Mouse (Mus musculus) kidney, embryonic 15.5 days (tissue): ENCODE measurements at regions not wholly inside any gene's neighbourhood (a gene's known extent, or its start where the extent isn't known, plus 50 kb on each side); places are given as distances from the start of the nearest gene placed in this dataset.

Source experiments
- ATAC-seq: fragments of 200-750 bp; cut with Nextera tagmentation; replicated peaks from 2 replicates; pipeline ENCODE4 v1.8.0; 2017; ENCODE audit warnings: moderate TSS enrichment; ENCODE audit not compliant: low FRiP score
- H3K27ac ChIP-seq: fragments of 300-500 bp; sonication (generic); 2 replicates; pipeline ENCODE4 v1.5.1; 2015; ENCODE audit warnings: mild to moderate bottlenecking, inconsistent platforms
- H3K27me3 ChIP-seq: fragments of 300-500 bp; sonication (generic); 2 replicates; pipeline ENCODE4 v1.6.1; 2015; ENCODE audit warnings: inconsistent platforms
- H3K36me3 ChIP-seq: fragments of 300-500 bp; sonication (generic); 2 replicates; pipeline ENCODE4 v1.6.1; 2015; ENCODE audit warnings: inconsistent platforms
- H3K4me1 ChIP-seq: fragments of 300-500 bp; sonication (generic); 2 replicates; pipeline ENCODE4 v1.6.1; 2015; ENCODE audit warnings: inconsistent platforms
- H3K4me2 ChIP-seq: fragments of 300-500 bp; sonication (generic); 2 replicates; pipeline ENCODE4 v1.6.1; 2015; ENCODE audit warnings: moderate library complexity, mild to moderate bottlenecking, inconsistent platforms
- H3K4me3 ChIP-seq: fragments of 300-500 bp; sonication (generic); replicated peaks from 2 replicates; pipeline ENCODE4 v1.5.1; 2015; ENCODE audit warnings: mild to moderate bottlenecking, inconsistent platforms
- H3K9ac ChIP-seq: fragments of 300-500 bp; sonication (generic); 2 replicates; pipeline ENCODE4 v1.6.1; 2015; ENCODE audit warnings: mild to moderate bottlenecking, inconsistent platforms
- H3K9me3 ChIP-seq: fragments of 300-500 bp; sonication (generic); replicated peaks from 2 replicates; pipeline ENCODE4 v1.6.1; 2016; ENCODE audit warnings: inconsistent platforms
- WGBS: fragments of 180-500 bp; shearing (Covaris S2); methylation state at CpG from one replicate; pipeline ENCODE4 v1.1.7; 2015; ENCODE audit warnings: mixed read lengths; 5-methylcytosine and 5-hydroxymethylcytosine counted together

- Histone ChIP-seq H3K4me2 (no peak overlapping the region), H3K36me3 (no peaks in the 10 kb centered on the region), H3K9ac (no peak overlapping the region), H3K4me3 (no peak overlapping the region), H3K27me3 (no peaks in the 10 kb centered on the region), H3K4me1 (no peaks in the 10 kb centered on the region), H3K9me3 (no peaks in the 10 kb centered on the region), H3K27ac (no peak overlapping the region)
- WGBS: 91% methylated on average over 3 of the region's 3 CpGs
- ATAC-seq: no peak
Observed at GRCm38 (mm10) chr10:21483373-21483772, 106.3 kb downstream of the Aldh8a1 start.

- no peak overlapping the region for H3K4me2 ChIP-seq
- 81% methylated on average over 7 of the region's 7 CpGs for WGBS
- ATAC-seq: no peak
- no peaks in the 10 kb centered on the region for H3K9me3 ChIP-seq
- H3K27me3 ChIP-seq: no peaks in the 10 kb centered on the region
- no peak overlapping the region for H3K4me3 ChIP-seq
- H3K9ac ChIP-seq: no peak overlapping the region
- no peak overlapping the region for H3K27ac ChIP-seq
- H3K36me3 ChIP-seq: no peaks in the 10 kb centered on the region
- peaks cover 10% of the 10 kb centered on the region for H3K4me1 ChIP-seq
Observed at GRCm38 (mm10) chr10:21488374-21488930, 104.5 kb upstream of the 1700020N01Rik start.

- Histone ChIP-seq H3K36me3 (no peaks in the 10 kb centered on the region), H3K27ac (no peak overlapping the region), H3K27me3 (no peaks in the 10 kb centered on the region), H3K4me2 (no peak overlapping the region), H3K9me3 (no peaks in the 10 kb centered on the region), H3K4me3 (no peak overlapping the region), H3K4me1 (peaks cover 10% of the 10 kb centered on the region), H3K9ac (no peak overlapping the region)
- ATAC-seq: no peak; the same call in 1 of the 2 replicates
- 51% methylated on average over 8 of the region's 8 CpGs for WGBS
Observed at GRCm38 (mm10) chr10:21490910-21491309, 102.0 kb upstream of the 1700020N01Rik start.

- peak; percentile 83 for ATAC-seq
- peak overlapping the region; percentile 51; the same call in 1 of the 2 replicates for H3K27ac ChIP-seq
- 25% methylated on average over 7 of the region's 7 CpGs for WGBS
- no peaks in the 10 kb centered on the region for H3K36me3 ChIP-seq
- no peaks in the 10 kb centered on the region for H3K9me3 ChIP-seq
- H3K4me2 ChIP-seq: no peak overlapping the region
- H3K4me1 ChIP-seq: peaks cover 10% of the 10 kb centered on the region
- H3K27me3 ChIP-seq: no peaks in the 10 kb centered on the region
- H3K9ac ChIP-seq: no peak overlapping the region
- no peak overlapping the region for H3K4me3 ChIP-seq
Observed at GRCm38 (mm10) chr10:21492254-21492894, 100.6 kb upstream of the 1700020N01Rik start.

GRCm38 (mm10) chr10:21494536-21494935 lies 98.4 kb upstream of the 1700020N01Rik start:
- no peaks in the 10 kb centered on the region for H3K9me3 ChIP-seq
- WGBS: 30% methylated on average over 1 of the region's 1 CpGs
- no peak overlapping the region for H3K4me3 ChIP-seq
- H3K36me3 ChIP-seq: no peaks in the 10 kb centered on the region
- H3K9ac ChIP-seq: no peak overlapping the region
- peaks cover 10% of the 10 kb centered on the region for H3K4me1 ChIP-seq
- ATAC-seq: no peak
- H3K27me3 ChIP-seq: no peaks in the 10 kb centered on the region
- no peak overlapping the region for H3K27ac ChIP-seq
- no peak overlapping the region for H3K4me2 ChIP-seq

GRCm38 (mm10) chr10:21497110-21497509 lies 95.8 kb upstream of the 1700020N01Rik start:
- Histone ChIP-seq H3K4me1 (peaks cover 7% of the 10 kb centered on the region), H3K4me2 (no peak overlapping the region), H3K36me3 (no peaks in the 10 kb centered on the region), H3K27me3 (no peaks in the 10 kb centered on the region), H3K4me3 (no peak overlapping the region), H3K9me3 (no peaks in the 10 kb centered on the region), H3K9ac (no peak overlapping the region), H3K27ac (no peak overlapping the region)
- no peak for ATAC-seq
- WGBS: 86% methylated on average over 3 of the region's 3 CpGs

- WGBS: 90% methylated on average over 4 of the region's 4 CpGs
- Histone ChIP-seq H3K4me3 (no peak overlapping the region), H3K9ac (no peak overlapping the region), H3K4me1 (peaks cover 1% of the 10 kb centered on the region; the same call in 1 of the 2 replicates), H3K27ac (no peak overlapping the region), H3K36me3 (no peaks in the 10 kb centered on the region), H3K27me3 (no peaks in the 10 kb centered on the region), H3K4me2 (no peak overlapping the region), H3K9me3 (no peaks in the 10 kb centered on the region)
- no peak for ATAC-seq
Observed at GRCm38 (mm10) chr10:21498143-21498542, 94.8 kb upstream of the 1700020N01Rik start.

- no peak overlapping the region for H3K4me2 ChIP-seq
- ATAC-seq: no peak
- H3K27me3 ChIP-seq: no peaks in the 10 kb centered on the region
- H3K9me3 ChIP-seq: no peaks in the 10 kb centered on the region
- H3K36me3 ChIP-seq: no peaks in the 10 kb centered on the region
- no peak overlapping the region for H3K4me3 ChIP-seq
- WGBS: 80% methylated on average over 4 of the region's 4 CpGs
- no peak overlapping the region for H3K27ac ChIP-seq
- no peaks in the 10 kb centered on the region for H3K4me1 ChIP-seq
- H3K9ac ChIP-seq: no peak overlapping the region
Observed at GRCm38 (mm10) chr10:21501658-21502057, 91.3 kb upstream of the 1700020N01Rik start.

GRCm38 (mm10) chr10:21504431-21504830 lies 88.5 kb upstream of the 1700020N01Rik start:
- H3K9ac ChIP-seq: no peak overlapping the region
- WGBS: 88% methylated on average over 3 of the region's 3 CpGs
- H3K9me3 ChIP-seq: no peaks in the 10 kb centered on the region
- no peak overlapping the region for H3K27ac ChIP-seq
- H3K4me2 ChIP-seq: no peak overlapping the region
- no peak overlapping the region for H3K4me3 ChIP-seq
- no peaks in the 10 kb centered on the region for H3K4me1 ChIP-seq
- H3K36me3 ChIP-seq: no peaks in the 10 kb centered on the region
- no peaks in the 10 kb centered on the region for H3K27me3 ChIP-seq
- no peak for ATAC-seq

- Histone ChIP-seq H3K27me3 (no peaks in the 10 kb centered on the region), H3K4me2 (no peak overlapping the region), H3K9me3 (no peaks in the 10 kb centered on the region), H3K4me3 (no peak overlapping the region), H3K4me1 (no peaks in the 10 kb centered on the region), H3K36me3 (no peaks in the 10 kb centered on the region), H3K9ac (no peak overlapping the region), H3K27ac (no peak overlapping the region)
- WGBS: 68% methylated on average over 5 of the region's 5 CpGs
- ATAC-seq: no peak
Observed at GRCm38 (mm10) chr10:21511386-21511785, 81.6 kb upstream of the 1700020N01Rik start.

- no peak overlapping the region for H3K9ac ChIP-seq
- ATAC-seq: no peak
- no peaks in the 10 kb centered on the region for H3K36me3 ChIP-seq
- no peak overlapping the region for H3K27ac ChIP-seq
- WGBS: 78% methylated on average over 13 of the region's 13 CpGs
- no peak overlapping the region for H3K4me2 ChIP-seq
- no peaks in the 10 kb centered on the region for H3K9me3 ChIP-seq
- no peak overlapping the region for H3K4me3 ChIP-seq
- no peaks in the 10 kb centered on the region for H3K4me1 ChIP-seq
- H3K27me3 ChIP-seq: no peaks in the 10 kb centered on the region
Observed at GRCm38 (mm10) chr10:21512486-21512885, 80.5 kb upstream of the 1700020N01Rik start.

GRCm38 (mm10) chr10:21517721-21518120 lies 75.2 kb upstream of the 1700020N01Rik start:
- no peak for ATAC-seq
- no peaks in the 10 kb centered on the region for H3K36me3 ChIP-seq
- H3K4me1 ChIP-seq: no peaks in the 10 kb centered on the region
- 76% methylated on average over 6 of the region's 6 CpGs for WGBS
- H3K4me3 ChIP-seq: no peak overlapping the region
- H3K4me2 ChIP-seq: no peak overlapping the region
- H3K9ac ChIP-seq: no peak overlapping the region
- no peaks in the 10 kb centered on the region for H3K9me3 ChIP-seq
- no peaks in the 10 kb centered on the region for H3K27me3 ChIP-seq
- H3K27ac ChIP-seq: no peak overlapping the region

- 87% methylated on average over 9 of the region's 9 CpGs for WGBS
- Histone ChIP-seq H3K9ac (no peak overlapping the region), H3K27ac (no peak overlapping the region), H3K36me3 (no peaks in the 10 kb centered on the region), H3K27me3 (no peaks in the 10 kb centered on the region), H3K4me3 (no peak overlapping the region), H3K9me3 (no peaks in the 10 kb centered on the region), H3K4me1 (no peaks in the 10 kb centered on the region), H3K4me2 (no peak overlapping the region)
- ATAC-seq: no peak
Observed at GRCm38 (mm10) chr10:21520854-21521253, 72.1 kb upstream of the 1700020N01Rik start.
